Mouse (Mus musculus) kidney, postnatal 25 days (tissue): ENCODE results near the gene Gbx1.
"Not testable (repeated sequence)": the region's sequence is repeated elsewhere in the genome, so short reads cannot be mapped to it uniquely, and the experiment has no call there.

Source experiments
- DNase-seq, 2 experiments: peaks; one replicate each; pipeline ENCODE4 v3.0.0; 2021; ENCODE audit warnings: mixed read lengths in 2 of 2

Gene Gbx1

GRCm38 (mm10) chr5:24526889-24527230 lies at the start of gene Gbx1:
Gbx1 (minus strand) TSS chr5:24527202.
- no peak for DNase-seq

- DNase-seq: peak in 1 of 2 experiments; percentile 21
These were observed 49.8 kb upstream of the Gbx1 start for GRCm38 (mm10) chr5:24576801-24577182.

GRCm38 (mm10) chr5:24575948-24576347 lies 48.9 kb upstream of the Gbx1 start:
- no peak for DNase-seq

- no peak for DNase-seq
These were observed 29.7 kb upstream of the Gbx1 start, which contains the start of gene 4931409K22Rik for GRCm38 (mm10) chr5:24556709-24557108. 4931409K22Rik (minus strand) TSS chr5:24556809.

GRCm38 (mm10) chr5:24555335-24555734 lies 28.3 kb upstream of the Gbx1 start:
- not testable (repeated sequence) for DNase-seq

GRCm38 (mm10) chr5:24553621-24554244 lies 26.7 kb upstream of the Gbx1 start:
- DNase-seq: no peak

GRCm38 (mm10) chr5:24551317-24551688 lies 24.3 kb upstream of the Gbx1 start:
- no peak for DNase-seq

GRCm38 (mm10) chr5:24550598-24551316 lies 23.8 kb upstream of the Gbx1 start:
- peak; percentile 37 to 52 for DNase-seq

GRCm38 (mm10) chr5:24542643-24543042 lies 15.6 kb upstream of the Gbx1 start:
- no peak for DNase-seq

GRCm38 (mm10) chr5:24541144-24541569 lies 14.2 kb upstream of the Gbx1 start:
- no peak for DNase-seq

- DNase-seq: peak; percentile 75 to 79
These were observed 13.6 kb upstream of the Gbx1 start, which contains the start of gene Asb10 for GRCm38 (mm10) chr5:24540387-24541143. Asb10 (minus strand) TSS chr5:24540978.

GRCm38 (mm10) chr5:24539571-24540296 lies 12.7 kb upstream of the Gbx1 start:
- DNase-seq: no peak

GRCm38 (mm10) chr5:24537618-24538017 lies 10.6 kb upstream of the Gbx1 start:
- no peak for DNase-seq

- no peak for DNase-seq
These were observed 9.5 kb upstream of the Gbx1 start for GRCm38 (mm10) chr5:24536511-24536910.

GRCm38 (mm10) chr5:24535731-24536130 lies 8.7 kb upstream of the Gbx1 start:
- no peak for DNase-seq

GRCm38 (mm10) chr5:24534292-24534691 lies 7.3 kb upstream of the Gbx1 start:
- peak in 1 of 2 experiments; percentile 22 for DNase-seq

GRCm38 (mm10) chr5:24533391-24533790 lies 6.4 kb upstream of the Gbx1 start:
- DNase-seq: no peak

GRCm38 (mm10) chr5:24530042-24530689 lies 3.2 kb upstream of the Gbx1 start:
- peak; percentile 89 to 95 for DNase-seq

- no peak for DNase-seq
These were observed 778 bp upstream of the Gbx1 start for GRCm38 (mm10) chr5:24527780-24528179.

GRCm38 (mm10) chr5:24526190-24526888 lies 663 bp downstream of the Gbx1 start:
- no peak for DNase-seq

GRCm38 (mm10) chr5:24525360-24526189 lies 1.4 kb downstream of the Gbx1 start:
- no peak for DNase-seq
